Comparison of ENCODE assay signal across 8 mouse cellular contexts in genomic region chr10:110952937-110953451, GRCm38 (mm10). TPM values are rescaled to one million over a fixed set of nuclear protein-coding genes. Genes with fewer than 3 reads are reported as not detected.
A peak's percentile ranks its signal among the peaks of the same experiment; 100 is the strongest.
DNase-seq lines count a peak whose midpoint lies in the region; ATAC-seq and TF ChIP-seq lines count a peak whose summit lies in the region.

No protein-coding gene starts in this region.

- H3K4me1 ChIP-seq in lung, embryonic 14.5 days (ENCODE audit: insufficient read depth), result 0 out of 2 replicates have a peak, but pooled peaks cover 3% of the 10 kb centered on the region

- no peaks in the 10 kb centered on the region for H3K9me3 ChIP-seq in lung, embryonic 14.5 days (ENCODE audit: low read depth, low read length)

- peak; percentile 96 for ATAC-seq in lung, embryonic 14.5 days (ENCODE audit: insufficient read depth)
- ATAC-seq in megakaryocyte-erythroid progenitor cell, adult 5-6 weeks (replicated peaks; ENCODE audit: low FRiP score, low TSS enrichment, poor library complexity, severe bottlenecking), result no peak

- peaks cover 29% of the 10 kb centered on the region for H3K36me3 ChIP-seq in lung, embryonic 14.5 days (ENCODE audit: insufficient read depth)

- DNase-seq in layer of hippocampus, adult 8-10 months (ENCODE audit: low spot score in 2 of 2), result peak; percentile 63 to 66
- no peak for DNase-seq in layer of hippocampus, adult 9-10 months (ENCODE audit: low spot score)
- peak; percentile 90 for DNase-seq in adrenal gland, postnatal 14 days
- peak; percentile 51 to 73 for DNase-seq in gastrocnemius, postnatal 36 days
- DNase-seq in kidney, adult 8-10 months, result peak; percentile 91 to 96
- DNase-seq in lung, embryonic 14.5 days, result peak; percentile 95
- DNase-seq in B cell, adult 2 months, result no peak

- H3K27me3 ChIP-seq in lung, embryonic 14.5 days (ENCODE audit: insufficient read depth, low read length), result no peaks in the 10 kb centered on the region

- 42% methylated on average over 9 of the region's 9 CpGs for WGBS in lung, embryonic 14.5 days

- no peak overlapping the region for H3K9ac ChIP-seq in lung, embryonic 14.5 days

- no peak overlapping the region for H3K4me3 ChIP-seq in lung, embryonic 14.5 days (ENCODE audit: low read depth, low read length)

- H3K4me2 ChIP-seq in lung, embryonic 14.5 days, result no peak overlapping the region

- intact Hi-C loops in gastrocnemius, postnatal 36 days (cut with DNase I), result no loop called here

- no peak for TF ChIP-seq CTCF in lung, embryonic 14.5 days (IDR thresholded peaks at IDR 0.05; ENCODE audit: low read depth)

- H3K27ac ChIP-seq in lung, embryonic 14.5 days (ENCODE audit: low read depth), result peak overlapping the region; percentile 77

RNA-seq across cellular contexts. Expression of gene Csrp2, which starts 33.4 kb away (rescaled TPM):
- 10 to 100 TPM in 3 of 4 experiments, 1 to 10 TPM in 1; 9.4 to 18.2 (median 12.6) TPM for total RNA-seq in layer of hippocampus, adult 8-10 months (2022)
- 276 and 295 TPM in 2 replicates for total RNA-seq in adrenal gland, postnatal 14 days (2021)
- total RNA-seq in gastrocnemius, postnatal 36 days (2021), result 1 to 10 TPM; 5.9 to 6.2 TPM
- 154 and 172 TPM in 2 replicates for polyA plus RNA-seq in lung, embryonic 14.5 days (2014; fragmentation: Nextera tagmentation; extraction: Ambion mirVana)
- total RNA-seq in megakaryocyte-erythroid progenitor cell, adult 5-6 weeks (2014; fragmentation: Nextera tagmentation), result not detected in 2 replicates
- total RNA-seq in megakaryocyte-erythroid progenitor cell, adult 5-6 weeks (2017), result 7.3 and 8.8 TPM in 2 replicates

RNA-seq across cellular contexts. Expression of gene Zdhhc17, which starts 56.9 kb away (rescaled TPM):
- total RNA-seq in layer of hippocampus, adult 8-10 months (2022), result 100 to 1,000 TPM in 3 of 4 experiments, 10 to 100 TPM in 1; 95.5 to 113 (median 108) TPM
- 33.6 and 37.1 TPM in 2 replicates for total RNA-seq in adrenal gland, postnatal 14 days (2021)
- 10 to 100 TPM; 19.0 to 19.2 TPM for total RNA-seq in gastrocnemius, postnatal 36 days (2021)
- 21.2 and 27.0 TPM in 2 replicates for polyA plus RNA-seq in lung, embryonic 14.5 days (2014; fragmentation: Nextera tagmentation; extraction: Ambion mirVana)
- 34.3 and 50.3 TPM in 2 replicates for total RNA-seq in megakaryocyte-erythroid progenitor cell, adult 5-6 weeks (2014; fragmentation: Nextera tagmentation)
- 37.7 and 40.9 TPM in 2 replicates for total RNA-seq in megakaryocyte-erythroid progenitor cell, adult 5-6 weeks (2017)

Comparison
In these comparisons a context has a peak if more than half of its experiments do, and no peak if none do; other contexts are left out.
1. DNase-seq: peak in layer of hippocampus, adult 8-10 months (2 of 2), adrenal gland, postnatal 14 days (single experiment), gastrocnemius, postnatal 36 days (2 of 2), kidney, adult 8-10 months (2 of 2) and lung, embryonic 14.5 days (single experiment); none in layer of hippocampus, adult 9-10 months (single experiment) and B cell, adult 2 months (0 of 2).
2. RNA of gene Csrp2, which starts 33.4 kb away (total RNA-seq): 276 to 295 TPM in adrenal gland, postnatal 14 days; 9.4 to 18.2 TPM in layer of hippocampus, adult 8-10 months, 7.3 to 8.8 TPM in megakaryocyte-erythroid progenitor cell, adult 5-6 weeks and 5.9 to 6.2 TPM in gastrocnemius, postnatal 36 days; every median in the first group is over 10 times any median in the second.